Comparison of ENCODE assay signal across 23 mouse cellular contexts in the genomic region with DNA sequence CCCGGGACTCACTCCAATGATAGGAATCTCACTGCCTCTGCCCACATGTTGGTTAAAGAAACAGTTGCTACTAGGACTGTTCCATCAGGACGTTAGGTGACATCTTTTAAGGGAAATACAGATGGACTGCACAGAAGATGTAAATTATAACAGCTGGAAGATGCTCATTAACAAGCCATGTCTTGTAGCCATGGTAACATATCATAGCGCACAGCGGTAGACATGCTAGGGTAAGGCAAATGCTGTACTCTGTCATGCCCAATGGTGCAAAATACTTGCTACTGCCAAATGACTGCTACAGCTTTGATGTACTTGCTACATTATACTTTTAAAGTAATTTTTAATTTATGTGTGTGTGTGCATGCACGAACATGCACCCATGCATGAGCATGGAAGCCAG.
"Had no signal": no experiment of that assay in that cellular context is flagged by ENCODE, and none has a peak within 500 bp of the region (broad histone marks: within the 10 kb centered on the region; RNA-seq: fewer than 3 reads in every experiment).

No protein-coding gene starts in this region.

- DNase-seq: kidney, adult 8-10 months; kidney, postnatal 10 days; kidney, postnatal 36 days; layer of hippocampus, postnatal 36 days; liver, postnatal 0 days; lung, embryonic 14.5 days; lung, postnatal 36 days; midbrain, embryonic 14.5 days; retina, postnatal 1 day; right cerebral cortex, postnatal 25 days; spleen, adult 18-20 months; thymus, postnatal 25 days had no signal

- H3K4me3 ChIP-seq: kidney, embryonic 15.5 days; left cerebral cortex, adult 2 months; limb, embryonic 12.5 days; limb, embryonic 15.5 days; megakaryocyte, embryonic 14.5 days; midbrain, embryonic 10.5 days; neural tube, embryonic 12.5 days; stomach, embryonic 15.5 days had no signal

- H3K27me3 ChIP-seq: kidney, embryonic 15.5 days; limb, embryonic 12.5 days; limb, embryonic 15.5 days; neural tube, embryonic 12.5 days; stomach, embryonic 15.5 days had no signal

- H3K4me2 ChIP-seq: kidney, embryonic 15.5 days; limb, embryonic 12.5 days; limb, embryonic 15.5 days; liver, embryonic 11.5 days; lung, embryonic 14.5 days; neural tube, embryonic 12.5 days; stomach, embryonic 15.5 days had no signal

- H3K9ac ChIP-seq: kidney, embryonic 15.5 days; limb, embryonic 12.5 days; limb, embryonic 15.5 days; liver, embryonic 14.5 days; liver, postnatal 0 days; lung, embryonic 14.5 days; neural tube, embryonic 12.5 days; stomach, embryonic 15.5 days had no signal

- H3K27ac ChIP-seq: kidney, embryonic 15.5 days; left cerebral cortex, adult 2 months; limb, embryonic 12.5 days; limb, embryonic 15.5 days; liver, embryonic 14.5 days; midbrain, embryonic 10.5 days; neural tube, embryonic 12.5 days; stomach, embryonic 15.5 days had no signal

- H3K9me3 ChIP-seq: kidney, embryonic 15.5 days; limb, embryonic 12.5 days; limb, embryonic 15.5 days; megakaryocyte, embryonic 14.5 days; midbrain, embryonic 10.5 days; neural tube, embryonic 12.5 days; stomach, embryonic 15.5 days had no signal

- H3K36me3 ChIP-seq: stomach, embryonic 15.5 days had no signal

- ATAC-seq: liver, postnatal 0 days; lung, postnatal 0 days had no signal
